ENCODE assay signal across 9 mouse cellular contexts in genomic region chr1:91017111-91017758, GRCm38 (mm10). TPM values are rescaled to one million over a fixed set of nuclear protein-coding genes. Genes with fewer than 3 reads are reported as not detected.
DNase-seq lines count a peak whose midpoint lies in the region; TF ChIP-seq lines count a peak whose summit lies in the region.
"Had no signal": no experiment of that assay in that cellular context is flagged by ENCODE, and none has a peak within 500 bp of the region (broad histone marks: within the 10 kb centered on the region; RNA-seq: fewer than 3 reads in every experiment).

No protein-coding gene starts in this region.

- TF ChIP-seq POLR2A in cortical plate, adult 2 months (IDR thresholded peaks at IDR 0.05; ENCODE audit: extremely low read depth, insufficient read depth, low read length): no peak
- no peak for TF ChIP-seq POLR2A in kidney, adult 2 months (IDR thresholded peaks at IDR 0.05; ENCODE audit: low read depth, low read length)

- no peak for TF ChIP-seq CTCF in cortical plate, adult 2 months (IDR thresholded peaks at IDR 0.05; ENCODE audit: extremely low read depth, insufficient read depth, low read length)
- TF ChIP-seq CTCF in kidney, adult 2 months (conservative IDR thresholded peaks at IDR 0.05; ENCODE audit: insufficient read depth, insufficient read length, low read depth, low read length): no peak

- H3K4me3 ChIP-seq in cortical plate, adult 2 months (ENCODE audit: insufficient read depth, low read length): peak overlapping the region; percentile 12
- peak overlapping the region; percentile 31 for H3K4me3 ChIP-seq in heart, embryonic 10.5 days
- peak overlapping the region; percentile 5 for H3K4me3 ChIP-seq in kidney, adult 2 months (ENCODE audit: insufficient read depth, low read depth, low read length)
- H3K4me3 ChIP-seq: myocyte had no signal

- DNase-seq in cerebellum, postnatal 10 days: peak; percentile 29 to 30
- no peak for DNase-seq in cerebellum, adult 9-10 months
- DNase-seq in heart, embryonic 10.5 days (ENCODE audit: low spot score): peak; percentile 84
- peak; percentile 71 for DNase-seq in kidney, adult 2 months
- peak; percentile 62 for DNase-seq in lung, postnatal 10 days
- peak; percentile 32 for DNase-seq in yolk sac, embryonic 10.5 days (ENCODE audit: low spot score)
- no peak for DNase-seq in ovary, postnatal 14 days (ENCODE audit: low spot score)

- H3K9me3 ChIP-seq in heart, embryonic 10.5 days: no peaks in the 10 kb centered on the region

- H3K36me3 ChIP-seq in heart, embryonic 10.5 days: peaks cover 23% of the 10 kb centered on the region
- H3K36me3 ChIP-seq in kidney, adult 2 months (ENCODE audit: control insufficient read depth, insufficient read depth, low read length): no peaks in the 10 kb centered on the region

- H3K4me1 ChIP-seq in cortical plate, adult 2 months (ENCODE audit: control insufficient read depth, insufficient read depth, low read length): 0 out of 2 replicates have a peak, but pooled peaks cover 2% of the 10 kb centered on the region
- peaks cover 65% of the 10 kb centered on the region for H3K4me1 ChIP-seq in heart, embryonic 10.5 days
- H3K4me1 ChIP-seq in kidney, adult 2 months (ENCODE audit: control insufficient read depth, insufficient read depth, low read length): no peaks in the 10 kb centered on the region

- no peak overlapping the region for H3K27ac ChIP-seq in cortical plate, adult 2 months (ENCODE audit: insufficient read depth, low read length)
- H3K27ac ChIP-seq in heart, embryonic 10.5 days: peak overlapping the region; percentile 84
- H3K27ac ChIP-seq in kidney, adult 2 months (ENCODE audit: insufficient read depth, low read depth, low read length): peak overlapping the region; percentile 70

- 5% methylated on average over 20 of the region's 20 CpGs for WGBS in heart, embryonic 10.5 days
- WGBS in kidney, adult 2 months: 20% methylated on average over 20 of the region's 20 CpGs

- H3K27me3 ChIP-seq in heart, embryonic 10.5 days (ENCODE audit: insufficient read depth, poor library complexity, severe bottlenecking): no peaks in the 10 kb centered on the region
- H3K27me3 ChIP-seq in kidney, adult 2 months (replicated peaks; ENCODE audit: control insufficient read depth, insufficient read depth, low read length): no peaks in the 10 kb centered on the region

RNA-seq across cellular contexts. Expression of gene Lrrfip1, which starts 18.7 kb away (rescaled TPM):
- polyA plus RNA-seq in cortical plate, adult 2 months (2012; rRNA removed): 80.0 and 92.5 TPM in 2 replicates
- polyA plus RNA-seq in heart, embryonic 10.5 days (2016; fragmentation: Nextera tagmentation; extraction: Ambion mirVana): 91.6 and 129 TPM in 2 replicates
- 9.4 and 11.4 TPM in 2 replicates for polyA plus RNA-seq in kidney, adult 2 months (2012; rRNA removed)

RNA-seq across cellular contexts. Expression of gene Rab17, which starts 47.8 kb away (rescaled TPM):
- 0.06 and 0.11 TPM in 2 replicates for polyA plus RNA-seq in cortical plate, adult 2 months (2012; rRNA removed)
- 0.71 and 0.94 TPM in 2 replicates for polyA plus RNA-seq in heart, embryonic 10.5 days (2016; fragmentation: Nextera tagmentation; extraction: Ambion mirVana)
- 34.4 and 35.9 TPM in 2 replicates for polyA plus RNA-seq in kidney, adult 2 months (2012; rRNA removed)
- polyA plus RNA-seq: myocyte had no signal

Comparison
In these comparisons a context has a peak if more than half of its experiments do, and no peak if none do; other contexts are left out.
1. DNase-seq: peak in cerebellum, postnatal 10 days (2 of 2), heart, embryonic 10.5 days (single experiment), kidney, adult 2 months (single experiment), lung, postnatal 10 days (single experiment) and yolk sac, embryonic 10.5 days (single experiment); none in cerebellum, adult 9-10 months (single experiment) and ovary, postnatal 14 days (single experiment).
2. RNA of gene Rab17, which starts 47.8 kb away (polyA plus RNA-seq): 34.4 to 35.9 TPM in kidney, adult 2 months; 0.71 to 0.94 TPM in heart, embryonic 10.5 days and 0.06 to 0.11 TPM in cortical plate, adult 2 months; every median in the first group is over 10 times any median in the second.
3. Peak in every context shown above with its lines, with median percentiles within 50 percentile points of each other: H3K4me3 ChIP-seq.